Mouse (Mus musculus): ENCODE data around the gene Mthfd1l.
"Not testable (repeated sequence)": the region's sequence is repeated elsewhere in the genome, so short reads cannot be mapped to it uniquely, and the experiment has no call there.

Gene Mthfd1l

GRCm38 (mm10) chr10:4121197-4121596, 148.3 kb downstream of the Mthfd1l start:
- DNase-seq (ENCODE audit: extremely low spot score) = no peak

- DNase-seq (ENCODE audit: extremely low spot score) = not testable (repeated sequence)
Measured at GRCm38 (mm10) chr10:4123280-4123945, 150.5 kb downstream of the Mthfd1l start.

- DNase-seq (ENCODE audit: extremely low spot score) = no peak
Measured at GRCm38 (mm10) chr10:4124148-4124547, 151.2 kb downstream of the Mthfd1l start.

GRCm38 (mm10) chr10:4125232-4125631, 152.3 kb downstream of the Mthfd1l start:
- DNase-seq (ENCODE audit: extremely low spot score) = no peak

- no peak for DNase-seq (ENCODE audit: extremely low spot score)
Measured at GRCm38 (mm10) chr10:4126335-4127012, 153.6 kb downstream of the Mthfd1l start.

GRCm38 (mm10) chr10:4128411-4128810, 155.5 kb downstream of the Mthfd1l start:
- DNase-seq (ENCODE audit: extremely low spot score) = no peak

GRCm38 (mm10) chr10:4128915-4129314, 156.0 kb downstream of the Mthfd1l start:
- peak; percentile 24 for DNase-seq (ENCODE audit: extremely low spot score)

- no peak for DNase-seq (ENCODE audit: extremely low spot score)
Measured at GRCm38 (mm10) chr10:4129461-4129860, 156.5 kb downstream of the Mthfd1l start.

- DNase-seq (ENCODE audit: extremely low spot score) = no peak
Measured at GRCm38 (mm10) chr10:4130034-4130607, 157.2 kb downstream of the Mthfd1l start.

- no peak for DNase-seq (ENCODE audit: extremely low spot score)
Measured at GRCm38 (mm10) chr10:4132735-4133134, 159.8 kb downstream of the Mthfd1l start.

GRCm38 (mm10) chr10:4135100-4135764, 162.3 kb downstream of the Mthfd1l start:
- DNase-seq (ENCODE audit: extremely low spot score) = no peak

GRCm38 (mm10) chr10:4139531-4139930, 166.6 kb downstream of the Mthfd1l start:
- no peak for DNase-seq (ENCODE audit: extremely low spot score)

GRCm38 (mm10) chr10:4141689-4142088, 168.8 kb downstream of the Mthfd1l start:
- no peak for DNase-seq (ENCODE audit: extremely low spot score)

- no peak for DNase-seq (ENCODE audit: extremely low spot score)
Measured at GRCm38 (mm10) chr10:4142816-4143215, 169.9 kb downstream of the Mthfd1l start.

GRCm38 (mm10) chr10:4143381-4143780, 170.5 kb downstream of the Mthfd1l start:
- no peak for DNase-seq (ENCODE audit: extremely low spot score)

GRCm38 (mm10) chr10:4145080-4145807, 172.3 kb downstream of the Mthfd1l start:
- no peak for DNase-seq (ENCODE audit: extremely low spot score)

- DNase-seq (ENCODE audit: extremely low spot score) = no peak
Measured at GRCm38 (mm10) chr10:4146947-4147346, 174.0 kb downstream of the Mthfd1l start.

- DNase-seq (ENCODE audit: extremely low spot score) = no peak
Measured at GRCm38 (mm10) chr10:4151159-4151558, 178.2 kb downstream of the Mthfd1l start.

- no peak for DNase-seq (ENCODE audit: extremely low spot score)
Measured at GRCm38 (mm10) chr10:4151862-4152776, 179.2 kb downstream of the Mthfd1l start.

- no peak for DNase-seq (ENCODE audit: extremely low spot score)
Measured at GRCm38 (mm10) chr10:4153031-4153430, 180.1 kb downstream of the Mthfd1l start.

- no peak for DNase-seq (ENCODE audit: extremely low spot score)
Measured at GRCm38 (mm10) chr10:4154035-4154434, 181.1 kb downstream of the Mthfd1l start.

Measured in embryo, embryonic 9.5 days (tissue).